Comparison of ENCODE assay signal across 9 mouse cellular contexts in genomic region chr11:20132955-20133562, GRCm38 (mm10). TPM values are rescaled to one million over a fixed set of nuclear protein-coding genes. Genes with fewer than 3 reads are reported as not detected.
DNase-seq lines count a peak whose midpoint lies in the region; ATAC-seq and TF ChIP-seq lines count a peak whose summit lies in the region.
"Had no signal": no experiment of that assay in that cellular context is flagged by ENCODE, and none has a peak within 500 bp of the region (broad histone marks: within the 10 kb centered on the region; RNA-seq: fewer than 3 reads in every experiment).

No protein-coding gene starts in this region.

- no peak overlapping the region for H3K9ac ChIP-seq in embryonic facial prominence, embryonic 14.5 days (ENCODE audit: low read depth, low read length)
- H3K9ac ChIP-seq in heart, embryonic 11.5 days (ENCODE audit: low read depth, low read length), result no peak overlapping the region
- peak overlapping the region; percentile 53; the same call in 1 of the 2 replicates for H3K9ac ChIP-seq in liver, embryonic 12.5 days
- H3K9ac ChIP-seq in neural tube, embryonic 15.5 days (replicated peaks), result no peak overlapping the region
- H3K9ac ChIP-seq: midbrain, embryonic 12.5 days had no signal

- TF ChIP-seq POLR2A in testis, adult 2 months (IDR thresholded peaks at IDR 0.05; ENCODE audit: control insufficient read depth, low read depth, low read length), result no peak

- peak; percentile 82 to 89 for DNase-seq in adrenal gland, postnatal 36 days
- peak; percentile 81 for DNase-seq in embryonic facial prominence, embryonic 14.5 days (ENCODE audit: low spot score)
- peak; percentile 90 for DNase-seq in kidney, postnatal 14 days

- peak; percentile 22; the same call in 1 of the 2 replicates for TF ChIP-seq CTCF in testis, adult 2 months (IDR thresholded peaks at IDR 0.05; ENCODE audit: control insufficient read depth, insufficient read depth, insufficient replicate concordance, low read depth, low read length)

- H3K4me1 ChIP-seq in embryonic facial prominence, embryonic 14.5 days (ENCODE audit: control insufficient read depth, insufficient read depth, low read length), result no peaks in the 10 kb centered on the region
- H3K4me1 ChIP-seq in heart, embryonic 11.5 days (ENCODE audit: control insufficient read depth, insufficient read depth, low read length), result no peaks in the 10 kb centered on the region
- 0 out of 2 replicates have a peak, but pooled peaks cover 3% of the 10 kb centered on the region for H3K4me1 ChIP-seq in liver, embryonic 12.5 days
- no peaks in the 10 kb centered on the region for H3K4me1 ChIP-seq in neural tube, embryonic 15.5 days
- no peaks in the 10 kb centered on the region for H3K4me1 ChIP-seq in testis, adult 2 months (ENCODE audit: control insufficient read depth, insufficient read depth, low read length)
- H3K4me1 ChIP-seq: midbrain, embryonic 12.5 days had no signal

- H3K4me3 ChIP-seq in embryonic facial prominence, embryonic 14.5 days (ENCODE audit: low read depth, low read length), result no peak overlapping the region
- H3K4me3 ChIP-seq in heart, embryonic 11.5 days (ENCODE audit: low read depth, low read length), result no peak overlapping the region
- H3K4me3 ChIP-seq in liver, embryonic 12.5 days, result peak overlapping the region; percentile 40
- no peak overlapping the region for H3K4me3 ChIP-seq in neural tube, embryonic 15.5 days (replicated peaks)
- no peak overlapping the region; the same call in 1 of the 2 replicates for H3K4me3 ChIP-seq in testis, adult 2 months (ENCODE audit: control insufficient read depth, low read depth, low read length)
- H3K4me3 ChIP-seq: midbrain, embryonic 12.5 days had no signal

- peak; percentile 99 for ATAC-seq in CD4-positive, CD25-positive, alpha-beta regulatory T cell, adult 4 months
- ATAC-seq in embryonic facial prominence, embryonic 14.5 days (ENCODE audit: low read depth), result no peak
- ATAC-seq in heart, embryonic 11.5 days (replicated peaks; ENCODE audit: insufficient number of reproducible peaks, low FRiP score, low TSS enrichment), result no peak
- ATAC-seq in liver, embryonic 12.5 days, result peak; percentile 30; the same call in 1 of the 2 replicates
- ATAC-seq in neural tube, embryonic 15.5 days (ENCODE audit: low FRiP score), result no peak

- H3K27me3 ChIP-seq in embryonic facial prominence, embryonic 14.5 days (replicated peaks; ENCODE audit: control insufficient read depth, insufficient read depth, low read length), result no peaks in the 10 kb centered on the region
- H3K27me3 ChIP-seq in heart, embryonic 11.5 days (ENCODE audit: control insufficient read depth, insufficient read depth, low read length), result no peaks in the 10 kb centered on the region
- no peaks in the 10 kb centered on the region for H3K27me3 ChIP-seq in liver, embryonic 12.5 days (replicated peaks)
- H3K27me3 ChIP-seq in neural tube, embryonic 15.5 days (replicated peaks), result no peaks in the 10 kb centered on the region
- H3K27me3 ChIP-seq in testis, adult 2 months (ENCODE audit: control insufficient read depth, insufficient read depth, low read length), result no peaks in the 10 kb centered on the region
- H3K27me3 ChIP-seq: midbrain, embryonic 12.5 days had no signal

- no peak overlapping the region for H3K27ac ChIP-seq in embryonic facial prominence, embryonic 14.5 days (replicated peaks; ENCODE audit: low read depth, low read length)
- no peak overlapping the region for H3K27ac ChIP-seq in heart, embryonic 11.5 days (ENCODE audit: low read depth, low read length)
- no peak overlapping the region for H3K27ac ChIP-seq in liver, embryonic 12.5 days
- H3K27ac ChIP-seq in neural tube, embryonic 15.5 days (replicated peaks), result no peak overlapping the region
- no peak overlapping the region for H3K27ac ChIP-seq in testis, adult 2 months (ENCODE audit: control insufficient read depth, insufficient read depth, low read depth, low read length)
- H3K27ac ChIP-seq: midbrain, embryonic 12.5 days had no signal

- H3K9me3 ChIP-seq in embryonic facial prominence, embryonic 14.5 days (ENCODE audit: control insufficient read depth, low read length), result no peaks in the 10 kb centered on the region
- H3K9me3 ChIP-seq in heart, embryonic 11.5 days (replicated peaks; ENCODE audit: control insufficient read depth, low read length), result no peaks in the 10 kb centered on the region
- no peaks in the 10 kb centered on the region; the same call in 1 of the 2 replicates for H3K9me3 ChIP-seq in liver, embryonic 12.5 days (replicated peaks)
- H3K9me3 ChIP-seq in neural tube, embryonic 15.5 days (replicated peaks), result no peaks in the 10 kb centered on the region
- H3K9me3 ChIP-seq: midbrain, embryonic 12.5 days had no signal

- peak overlapping the region; percentile 27; the same call in 1 of the 2 replicates for H3K4me2 ChIP-seq in embryonic facial prominence, embryonic 14.5 days (ENCODE audit: low read depth, low read length)
- peak overlapping the region; percentile 44 for H3K4me2 ChIP-seq in heart, embryonic 11.5 days
- peak overlapping the region; percentile 61 for H3K4me2 ChIP-seq in liver, embryonic 12.5 days
- 0 out of 2 replicates have a peak overlapping the region, but pooled peaks have one; percentile 29 for H3K4me2 ChIP-seq in neural tube, embryonic 15.5 days
- H3K4me2 ChIP-seq: midbrain, embryonic 12.5 days had no signal

- 35% methylated on average over 12 of the region's 12 CpGs for WGBS in embryonic facial prominence, embryonic 14.5 days
- 36% methylated on average over 12 of the region's 12 CpGs for WGBS in heart, embryonic 11.5 days (ENCODE audit: insufficient replicate concordance)
- 20% methylated on average over 12 of the region's 12 CpGs for WGBS in liver, embryonic 12.5 days (ENCODE audit: insufficient replicate concordance)
- WGBS in neural tube, embryonic 15.5 days, result 56% methylated on average over 11 of the region's 12 CpGs

- H3K36me3 ChIP-seq in embryonic facial prominence, embryonic 14.5 days (ENCODE audit: control insufficient read depth, insufficient read depth, low read length), result no peaks in the 10 kb centered on the region
- no peaks in the 10 kb centered on the region for H3K36me3 ChIP-seq in heart, embryonic 11.5 days (ENCODE audit: control insufficient read depth, insufficient read depth, low read length)
- no peaks in the 10 kb centered on the region for H3K36me3 ChIP-seq in liver, embryonic 12.5 days
- H3K36me3 ChIP-seq in neural tube, embryonic 15.5 days, result no peaks in the 10 kb centered on the region
- no peaks in the 10 kb centered on the region for H3K36me3 ChIP-seq in testis, adult 2 months (ENCODE audit: control insufficient read depth, insufficient read depth, low read length)
- H3K36me3 ChIP-seq: midbrain, embryonic 12.5 days had no signal

RNA-seq across cellular contexts. Expression of gene Actr2, which starts 20.3 kb away (rescaled TPM):
- 100 to 1,000 TPM; 437 to 601 TPM for polyA plus RNA-seq in CD4-positive, CD25-positive, alpha-beta regulatory T cell, adult 4 months (2017; shearing (Covaris generic))
- total RNA-seq in adrenal gland, postnatal 36 days (2021), result 100 to 1,000 TPM; 144 to 147 TPM
- 66.6 and 67.3 TPM in 2 replicates for polyA plus RNA-seq in embryonic facial prominence, embryonic 14.5 days (2014; fragmentation: Nextera tagmentation; extraction: Ambion mirVana)
- 56.0 and 61.5 TPM in 2 replicates for polyA plus RNA-seq in heart, embryonic 11.5 days (2014; fragmentation: Nextera tagmentation; extraction: Ambion mirVana)
- 77.8 and 78.1 TPM in 2 replicates for polyA plus RNA-seq in liver, embryonic 12.5 days (2016; fragmentation: Nextera tagmentation; extraction: Ambion mirVana)
- polyA plus RNA-seq in neural tube, embryonic 15.5 days (2015; fragmentation: Nextera tagmentation; extraction: Ambion mirVana), result 167 and 168 TPM in 2 replicates
- polyA plus RNA-seq in testis, adult 2 months (2012; rRNA removed), result 8.0 and 11.3 TPM in 2 replicates

Comparison
In these comparisons a context has a peak if more than half of its experiments do, and no peak if none do; other contexts are left out.
1. ATAC-seq: peak in CD4-positive, CD25-positive, alpha-beta regulatory T cell, adult 4 months (single experiment) and liver, embryonic 12.5 days (single experiment); none in embryonic facial prominence, embryonic 14.5 days (single experiment), heart, embryonic 11.5 days (single experiment) and neural tube, embryonic 15.5 days (single experiment).
2. Peak in every context shown above with its lines, with median percentiles within 50 percentile points of each other: DNase-seq and H3K4me2 ChIP-seq.